ENCODE assay signal across 17 mouse cellular contexts in the genomic region with DNA sequence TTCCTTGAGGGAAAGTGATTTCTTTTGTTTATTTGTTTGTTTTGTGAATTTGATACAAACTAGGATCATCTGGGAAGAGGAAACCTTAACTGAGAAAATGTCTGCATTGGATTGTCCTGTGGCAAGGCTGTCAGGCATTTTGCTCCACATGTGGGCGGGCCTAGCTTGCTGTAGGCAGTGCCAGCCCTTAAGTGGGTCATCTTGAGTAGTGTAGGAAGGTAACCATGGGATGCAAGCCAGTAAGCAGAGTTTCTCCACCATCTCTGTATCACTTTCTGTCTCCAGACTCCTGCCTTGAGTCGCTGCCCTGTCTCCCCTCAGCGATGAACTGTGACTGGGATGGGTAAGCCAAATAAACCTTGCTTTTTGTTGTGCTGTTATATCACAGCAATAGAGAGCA.
"Had no signal": no experiment of that assay in that cellular context is flagged by ENCODE, and none has a peak within 500 bp of the region (broad histone marks: within the 10 kb centered on the region; RNA-seq: fewer than 3 reads in every experiment).

No protein-coding gene starts in this region.

- H3K36me3 ChIP-seq: midbrain, embryonic 10.5 days; midbrain, embryonic 12.5 days; neural tube, embryonic 13.5 days; neural tube, embryonic 15.5 days had no signal

- H3K27me3 ChIP-seq: midbrain, embryonic 12.5 days had no signal

- DNase-seq: lung, adult 18-20 months; lung, embryonic 14.5 days; lung, postnatal 10 days; lung, postnatal 4 days; midbrain, embryonic 14.5 days; retina, postnatal 1 day; right cerebral cortex, postnatal 25 days; right cerebral cortex, postnatal 4 days; spleen, adult 18-20 months; thymus, adult 2 months; thymus, postnatal 25 days; thymus, postnatal 4 days had no signal

- H3K4me3 ChIP-seq: midbrain, embryonic 10.5 days; midbrain, embryonic 12.5 days; myocyte; neural tube, embryonic 13.5 days; neural tube, embryonic 15.5 days had no signal

- H3K27ac ChIP-seq: midbrain, embryonic 10.5 days; midbrain, embryonic 12.5 days; neural tube, embryonic 13.5 days; neural tube, embryonic 15.5 days had no signal

- H3K9ac ChIP-seq: lung, embryonic 14.5 days; midbrain, embryonic 12.5 days; neural tube, embryonic 13.5 days; neural tube, embryonic 15.5 days had no signal
